Mouse (Mus musculus) yolk sac, embryonic 10.5 days (tissue): Measurements from ENCODE around the gene Cep85l.

Experiments used
- DNase-seq: peaks from one replicate; pipeline ENCODE4 v3.0.0-alpha.2; 2017; ENCODE audit warnings: low spot score

Cep85l gene

GRCm38 (mm10) chr10:53342166-53342728 is 37.5 kb downstream of the Cep85l start:
- DNase-seq = no peak

DNA sequence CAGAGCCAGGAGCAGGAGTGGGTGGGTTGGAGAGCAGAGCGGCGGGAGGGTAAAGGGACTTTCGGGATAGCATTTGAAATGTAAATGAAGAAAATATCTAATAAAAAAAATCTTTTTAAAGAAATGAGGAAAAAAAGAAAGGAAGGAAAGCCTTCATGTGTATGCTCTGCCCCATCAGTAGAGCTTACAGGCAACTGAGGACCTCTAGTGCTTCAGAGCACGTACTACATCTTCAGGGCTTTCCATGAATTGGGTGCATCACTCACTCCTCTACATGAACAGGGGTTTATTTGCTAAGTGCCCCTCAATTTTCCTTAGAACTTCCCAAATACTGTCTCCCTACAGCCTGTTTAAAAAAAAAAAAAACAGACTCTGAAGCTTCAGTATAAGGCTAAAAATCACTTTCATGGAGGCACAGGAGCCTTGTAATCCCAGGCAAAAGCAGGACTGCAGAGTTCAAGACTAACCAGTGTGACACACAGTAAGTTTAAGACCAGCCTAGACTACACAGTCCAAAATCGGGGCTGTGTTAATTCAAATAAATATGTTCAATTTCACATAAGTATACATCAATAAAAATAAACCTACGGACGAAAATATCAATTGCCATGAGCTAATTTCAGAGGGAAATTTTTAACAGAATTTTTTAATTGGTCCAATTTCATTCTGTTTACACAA is 38.3 kb downstream of the Cep85l start:
- no peak for DNase-seq

GRCm38 (mm10) chr10:53339045-53339444 is 40.7 kb downstream of the Cep85l start:
- DNase-seq = no peak

DNA sequence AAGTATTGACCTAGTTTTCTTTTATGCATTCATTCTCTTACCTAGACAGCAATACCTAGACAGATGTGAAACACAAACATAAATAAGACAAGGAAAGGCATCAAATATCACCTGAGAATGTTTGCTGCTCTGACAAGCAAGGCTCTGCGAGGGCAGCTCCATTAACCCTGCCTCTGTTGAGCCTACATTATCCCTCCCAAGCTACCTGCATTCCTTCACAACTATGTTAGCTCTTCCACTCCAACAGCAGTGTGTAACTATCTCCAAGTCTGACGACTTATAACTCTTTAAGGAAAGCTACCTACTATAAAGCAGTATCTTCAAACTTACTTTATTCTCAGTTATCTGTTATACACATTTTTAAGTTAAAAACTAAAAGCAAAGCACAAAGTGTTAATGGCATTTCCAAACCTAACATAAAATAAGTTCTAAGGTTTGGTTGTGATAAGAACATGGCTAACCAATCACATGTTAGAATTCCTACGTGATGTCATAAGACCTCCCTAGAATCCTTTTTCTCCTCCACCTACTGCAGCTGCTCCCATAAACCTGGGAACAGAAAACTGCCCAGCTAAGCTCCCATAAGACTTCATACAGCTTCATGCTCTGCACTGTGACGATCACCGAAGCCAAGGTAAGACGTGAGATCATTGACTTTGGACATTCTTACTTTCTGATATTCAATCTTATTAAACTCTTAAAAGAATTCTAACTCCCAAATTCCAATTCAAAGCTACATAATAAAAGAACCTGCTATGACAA is 42.4 kb downstream of the Cep85l start, which contains the start of gene Pln:
Gene Pln, plus strand, starts transcription at position 506 of the 762 bp plus-strand sequence.
- DNase-seq = no peak

GRCm38 (mm10) chr10:53335974-53336373 is 43.8 kb downstream of the Cep85l start:
- no peak for DNase-seq

DNA sequence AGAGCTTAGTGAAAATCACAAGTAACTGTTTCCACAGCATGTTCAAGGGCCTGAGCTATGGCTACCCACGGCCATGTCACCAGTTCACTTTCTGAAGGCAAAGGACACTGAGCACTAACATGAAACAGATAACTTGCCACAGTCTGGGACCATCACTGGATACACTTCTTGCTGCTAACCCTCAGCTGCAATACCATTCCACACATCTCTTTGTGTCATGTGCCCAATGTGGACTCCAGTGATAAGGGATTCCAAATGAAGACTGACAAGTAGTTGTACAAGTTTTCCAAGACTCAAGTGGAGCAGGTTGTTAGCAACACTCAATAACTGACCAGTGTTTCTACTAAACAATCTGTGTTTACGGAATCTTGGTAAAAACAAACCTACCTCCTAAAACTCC is 44.5 kb downstream of the Cep85l start:
- no peak for DNase-seq

DNA sequence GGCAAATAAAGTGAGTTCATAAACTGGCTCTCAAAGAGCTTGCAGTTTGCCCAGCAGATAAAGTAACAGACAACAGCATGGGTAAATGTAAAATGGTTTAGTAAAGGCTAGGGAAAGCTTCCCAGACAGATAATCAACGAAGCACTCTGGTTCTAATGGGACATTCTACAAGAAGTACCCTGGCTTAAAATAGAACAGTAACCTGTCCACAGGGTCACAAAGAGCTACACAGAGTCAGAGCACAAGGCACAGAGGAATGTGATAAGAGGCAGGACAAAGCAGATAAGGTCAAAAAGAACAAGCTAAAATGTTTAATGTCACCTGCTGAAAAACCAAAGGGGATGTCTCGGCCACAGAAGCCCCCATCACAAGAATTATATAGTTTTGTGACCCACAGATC is 47.0 kb downstream of the Cep85l start:
- DNase-seq = no peak

DNA sequence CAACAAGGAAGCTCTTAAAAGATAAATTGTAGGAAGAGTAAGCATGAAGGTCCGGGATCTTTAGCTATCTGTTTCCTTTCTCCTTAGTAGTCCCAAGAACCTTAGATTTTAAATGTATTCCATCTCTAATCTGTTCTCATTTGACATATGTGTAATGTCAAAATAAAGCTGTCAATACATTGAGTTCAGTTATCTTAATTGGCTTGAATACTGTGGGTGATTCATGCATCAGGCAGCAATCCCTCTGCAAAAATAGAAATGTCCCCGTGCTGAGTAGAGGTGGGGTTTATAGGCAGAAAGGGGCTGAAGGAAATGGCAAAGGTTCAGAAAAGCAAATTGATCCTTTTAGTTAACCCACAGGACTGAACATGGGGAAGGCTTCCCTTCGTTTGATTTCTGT is 50.5 kb downstream of the Cep85l start:
- no peak for DNase-seq

- DNase-seq = no peak
Measured at GRCm38 (mm10) chr10:53326367-53326766, 53.4 kb downstream of the Cep85l start.

DNA sequence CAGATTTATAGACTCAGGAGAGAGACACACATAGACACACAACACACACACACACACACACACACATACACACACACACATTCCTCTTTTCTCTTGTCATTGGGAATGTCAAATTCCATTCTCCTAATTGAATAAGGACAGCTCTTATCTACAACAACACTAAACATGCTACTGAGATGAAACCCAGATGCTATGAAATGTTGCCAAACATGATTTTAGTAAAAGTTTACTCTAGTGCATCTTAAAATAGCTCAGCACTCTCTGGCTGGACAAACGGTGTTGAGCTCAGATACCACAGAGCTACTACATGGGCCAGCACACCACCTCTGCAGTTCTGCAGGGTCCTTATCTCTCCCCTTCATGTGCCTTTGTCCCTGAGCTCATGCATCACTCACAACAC is 55.1 kb downstream of the Cep85l start:
- no peak for DNase-seq

- DNase-seq = no peak
Measured at GRCm38 (mm10) chr10:53323367-53323766, 56.4 kb downstream of the Cep85l start.

DNA sequence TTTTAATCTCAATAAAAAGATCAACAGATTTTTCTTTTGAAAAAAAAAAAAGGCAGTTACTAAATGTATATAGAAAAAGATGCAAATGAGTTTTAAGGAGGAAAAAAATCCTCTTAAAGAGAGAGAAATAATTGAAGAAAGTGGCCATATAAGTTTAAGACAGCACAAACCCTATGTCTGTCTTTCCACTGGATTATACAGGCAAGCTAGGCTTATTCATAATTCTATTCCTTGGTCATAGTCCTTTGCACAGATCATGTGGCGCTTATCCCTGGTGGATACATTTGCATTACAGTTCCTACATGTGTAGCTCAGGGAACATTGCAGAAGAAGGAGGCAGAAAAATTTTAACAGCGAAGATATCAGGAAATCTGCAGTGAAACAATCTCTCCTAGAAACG is 73.1 kb downstream of the Cep85l start:
- DNase-seq = no peak

DNA sequence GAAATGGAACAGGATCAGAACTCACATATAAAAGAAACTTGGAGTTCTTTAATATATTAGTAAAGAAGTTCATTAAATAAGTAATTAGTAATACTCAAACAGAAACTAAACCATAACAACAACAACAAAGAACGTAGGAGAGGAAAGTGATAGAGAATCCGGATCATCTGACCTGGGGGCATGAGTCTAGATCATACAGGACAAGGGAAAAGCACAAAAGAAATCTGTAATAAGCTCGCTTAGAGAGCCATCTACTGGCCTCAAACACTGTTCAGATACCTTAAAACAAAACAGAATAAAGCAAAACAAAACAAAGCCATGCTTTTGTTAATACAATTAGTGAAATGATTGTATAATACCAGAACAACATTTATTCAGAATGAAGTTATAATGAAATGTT is 73.9 kb downstream of the Cep85l start:
- DNase-seq = no peak

DNA sequence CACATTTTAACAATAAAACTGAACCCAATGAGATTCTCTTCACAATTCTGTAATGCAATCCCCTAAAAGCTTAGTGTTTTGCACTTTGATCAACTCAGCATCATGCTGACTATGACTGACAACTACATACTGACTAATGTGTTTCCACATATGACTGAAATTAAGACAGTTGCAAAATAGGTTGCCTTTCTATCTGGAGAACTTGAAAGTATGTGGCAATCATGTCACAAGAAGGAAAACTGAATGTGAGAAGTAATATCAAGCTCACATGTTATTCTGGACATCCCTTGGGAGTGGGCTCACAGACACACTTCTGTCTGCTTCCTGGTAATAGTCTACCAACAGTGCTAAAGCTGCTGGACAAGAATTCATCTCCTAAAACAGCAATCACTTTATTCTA is 94.6 kb downstream of the Cep85l start:
- no peak for DNase-seq

GRCm38 (mm10) chr10:53272228-53272627 is 107.5 kb downstream of the Cep85l start:
- DNase-seq = no peak

GRCm38 (mm10) chr10:53262021-53262420 is 117.7 kb downstream of the Cep85l start:
- no peak for DNase-seq

DNA sequence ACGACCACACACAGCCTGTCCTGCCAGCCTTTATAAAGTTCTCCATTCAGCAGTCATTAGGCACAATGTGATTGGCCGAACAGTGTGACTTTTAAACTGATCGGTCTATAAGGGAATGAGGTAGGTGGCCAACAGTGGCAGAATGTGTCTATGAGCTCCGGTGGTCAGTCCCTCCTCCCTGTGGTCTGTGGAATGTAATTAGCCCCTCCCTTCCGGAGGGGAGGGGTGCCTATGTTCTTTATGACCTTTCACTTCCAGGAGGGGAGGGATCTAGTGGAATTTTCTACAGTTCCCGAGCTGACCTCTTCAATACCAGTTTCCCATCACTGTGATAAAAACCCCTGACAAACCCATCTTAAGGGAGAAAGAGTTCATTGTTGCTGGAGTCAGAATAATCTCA is 144.4 kb downstream of the Cep85l start:
- no peak for DNase-seq

DNA sequence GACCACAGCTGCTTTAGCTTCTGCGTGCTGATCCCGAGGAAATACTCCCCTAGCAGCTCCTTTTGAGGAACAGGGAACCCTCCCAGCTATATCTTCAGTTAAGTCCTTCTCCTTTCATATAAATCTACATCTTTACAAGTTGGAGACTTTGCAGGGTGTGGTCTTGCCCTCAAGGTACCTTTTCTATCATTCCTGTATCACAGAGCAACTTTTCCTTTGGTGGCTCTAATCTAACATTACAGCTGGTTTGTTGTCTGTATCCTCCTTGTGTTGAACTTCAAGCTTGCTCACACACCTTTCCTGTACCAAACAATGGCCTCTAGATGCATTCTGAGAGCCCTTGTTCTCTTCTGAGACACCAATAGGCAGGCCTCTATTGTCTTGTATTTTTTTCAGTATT is 145.1 kb downstream of the Cep85l start:
- no peak for DNase-seq

GRCm38 (mm10) chr10:53234086-53234613 is 145.6 kb downstream of the Cep85l start:
- no peak for DNase-seq

- DNase-seq = no peak
Measured at GRCm38 (mm10) chr10:53230809-53231208, 148.9 kb downstream of the Cep85l start.

DNA sequence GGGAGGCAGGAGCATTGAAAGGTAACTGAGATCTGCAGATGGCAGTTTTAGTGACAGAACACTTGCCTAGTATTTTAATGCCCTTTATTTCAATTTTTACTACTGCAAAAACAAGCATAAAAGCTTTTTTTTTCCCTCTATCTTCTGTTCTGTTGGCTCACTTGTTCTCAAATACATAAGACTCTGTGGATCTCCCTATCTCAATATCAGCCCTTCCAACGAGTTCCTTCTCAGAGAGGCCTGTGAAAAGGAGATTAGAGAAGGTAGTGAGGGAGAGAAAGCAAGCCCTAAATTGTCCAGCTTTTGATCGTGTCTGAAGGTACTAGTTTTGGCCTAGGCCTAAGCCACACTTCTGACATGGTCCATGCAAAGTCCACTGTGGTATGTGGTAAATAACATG is 150.6 kb downstream of the Cep85l start:
- no peak for DNase-seq
